In genomic region chr2:155016751-155017150, GRCm38 (mm10) we compare ENCODE assay signal across 13 mouse cellular contexts. TPM values are rescaled to one million over a fixed set of nuclear protein-coding genes. Genes with fewer than 3 reads are reported as not detected.
"Had no signal": no experiment of that assay in that cellular context is flagged by ENCODE, and none has a peak within 500 bp of the region (broad histone marks: within the 10 kb centered on the region; RNA-seq: fewer than 3 reads in every experiment).

No protein-coding gene starts in this region.

RNA-seq across cellular contexts. Expression of gene Gm14226, which starts 1.3 kb away (rescaled TPM):
- total RNA-seq: common myeloid progenitor, adult 5-6 weeks; forebrain, postnatal 0 days; gastrocnemius, adult 18-20 months; gastrocnemius, adult 2 months; gastrocnemius, adult 8-10 months; gastrocnemius, postnatal 10 days; gastrocnemius, postnatal 14 days; gastrocnemius, postnatal 25 days; gastrocnemius, postnatal 36 days; gastrocnemius, postnatal 4 days; granulocyte monocyte progenitor cell, adult 5-6 weeks had no signal
- polyA plus RNA-seq: erythroblast, embryonic 14.5 days; forebrain, embryonic 14.5 days had no signal
